Mouse (Mus musculus) heart, embryonic 14.5 days (tissue): ENCODE data around the gene Mrgprg. TPM values are rescaled to one million over a fixed set of nuclear protein-coding genes. Genes with fewer than 3 reads are reported as not detected.

Experiments
- ATAC-seq: fragments of 200-750 bp; cut with Nextera tagmentation; 2 replicates; pipeline ENCODE4 v1.8.0; 2017; ENCODE audit warnings: low read depth, moderate TSS enrichment; ENCODE audit not compliant: insufficient number of reproducible peaks, insufficient read depth, low FRiP score
- H3K27ac ChIP-seq, 2 experiments: fragments of 200-500 bp in 1 of 2; fragments of 300-500 bp in 1 of 2; sonication (generic) in 1 of 2; replicated peaks in 1 of 2; 2 replicates each; pipeline ENCODE4 v1.5.1; 2012 to 2014; ENCODE audit warnings: low read depth in 2 of 2, low read length in 2 of 2, control low read depth in 1 of 2, mild to moderate bottlenecking in 1 of 2, mixed read lengths in 1 of 2; ENCODE audit not compliant: control insufficient read depth in 1 of 2, insufficient read depth in 1 of 2
- H3K27me3 ChIP-seq: fragments of 300-500 bp; sonication (generic); 2 replicates; pipeline ENCODE4 v1.6.1; 2014; ENCODE audit warnings: mild to moderate bottlenecking, low read length, control low read depth; ENCODE audit not compliant: control insufficient read depth, insufficient read depth
- H3K36me3 ChIP-seq: fragments of 300-500 bp; sonication (generic); 2 replicates; pipeline ENCODE4 v1.6.1; 2014; ENCODE audit warnings: mild to moderate bottlenecking, control low read depth, low read length, mixed read lengths; ENCODE audit not compliant: control insufficient read depth, insufficient read depth
- H3K4me1 ChIP-seq, 2 experiments: fragments of 200-500 bp in 1 of 2; fragments of 300-500 bp in 1 of 2; sonication (generic) in 1 of 2; 2 replicates each; pipeline ENCODE4 v1.6.1; 2012 to 2014; ENCODE audit warnings: low read length in 2 of 2, control low read depth in 1 of 2, mixed read lengths in 1 of 2; ENCODE audit not compliant: control insufficient read depth in 2 of 2, insufficient read depth in 2 of 2
- H3K4me2 ChIP-seq: fragments of 300-500 bp; sonication (generic); 2 replicates; pipeline ENCODE4 v1.6.1; 2014; ENCODE audit warnings: mild to moderate bottlenecking, low read length
- H3K4me3 ChIP-seq, 2 experiments: fragments of 200-500 bp in 1 of 2; fragments of 300-500 bp in 1 of 2; sonication (generic) in 1 of 2; 2 replicates each; pipeline ENCODE4 v1.5.1; 2012 to 2014; ENCODE audit warnings: low read length in 2 of 2, mild to moderate bottlenecking in 2 of 2, control low read depth in 1 of 2, low read depth in 1 of 2, moderate library complexity in 1 of 2; ENCODE audit not compliant: control insufficient read depth in 1 of 2, insufficient read depth in 1 of 2
- H3K9ac ChIP-seq: fragments of 300-500 bp; sonication (generic); 2 replicates; pipeline ENCODE4 v1.6.1; 2014; ENCODE audit warnings: mild to moderate bottlenecking, low read length
- H3K9me3 ChIP-seq: fragments of 300-500 bp; sonication (generic); 2 replicates; pipeline ENCODE4 v1.6.1; 2016; ENCODE audit warnings: low read length, control low read depth; ENCODE audit not compliant: control insufficient read depth
- WGBS: fragments of 180-500 bp; shearing (Covaris S2); extraction: QIAGEN DNeasy Blood & Tissue Kit; methylation state at CpG from one replicate; pipeline ENCODE4 v1.1.7; 2014; 5-methylcytosine and 5-hydroxymethylcytosine counted together
- polyA plus RNA-seq: library from polyadenylated mRNA; unstranded; fragments of >200 nt; fragmentation: Nextera tagmentation; extraction: Ambion mirVana; gene quantifications from 2 replicates; pipeline ENCODE4 v1.2.1, GENCODE M21; 2014

Gene Mrgprg
- polyA plus RNA-seq, 1 experiment from 2014 or later, result not detected

GRCm38 (mm10) chr7:143739511-143740461 is 27.0 kb downstream of the Mrgprg start:
- no peaks in the 10 kb centered on the region for H3K27me3 ChIP-seq
- peak overlapping the region; percentile 64 to 92 for H3K27ac ChIP-seq
- H3K4me3 ChIP-seq, result peak overlapping the region; percentile 66 to 93
- H3K9me3 ChIP-seq, result no peaks in the 10 kb centered on the region
- peak; percentile 88 for ATAC-seq
- peaks cover 28 to 34% of the 10 kb centered on the region in 2 experiments for H3K4me1 ChIP-seq
- peak overlapping the region; percentile 94 for H3K4me2 ChIP-seq
- peaks cover 1% of the 10 kb centered on the region; the same call in 1 of the 2 replicates for H3K36me3 ChIP-seq
- peak overlapping the region; percentile 98 for H3K9ac ChIP-seq
- WGBS, result 1% methylated on average over 37 of the region's 38 CpGs

- peak; percentile 36; the same call in 1 of the 2 replicates for ATAC-seq
- Histone ChIP-seq H3K27ac (peak overlapping the region; percentile 64 to 92), H3K9me3 (no peaks in the 10 kb centered on the region), H3K9ac (peak overlapping the region; percentile 98), H3K4me3 (peak overlapping the region; percentile 66 to 93), H3K4me2 (peak overlapping the region; percentile 94), H3K36me3 (peaks cover 12% of the 10 kb centered on the region; the same call in 1 of the 2 replicates), H3K27me3 (no peaks in the 10 kb centered on the region), H3K4me1 (peaks cover 28 to 43% of the 10 kb centered on the region in 2 experiments)
- WGBS, result 4% methylated on average over 5 of the region's 5 CpGs
Observed at GRCm38 (mm10) chr7:143738601-143739006, 28.2 kb downstream of the Mrgprg start.

- no peaks in the 10 kb centered on the region for H3K9me3 ChIP-seq
- no peaks in the 10 kb centered on the region for H3K27me3 ChIP-seq
- H3K4me1 ChIP-seq, result peaks cover 28 to 46% of the 10 kb centered on the region in 2 experiments
- 47% methylated on average over 6 of the region's 6 CpGs for WGBS
- ATAC-seq, result no peak
- H3K9ac ChIP-seq, result peak overlapping the region; percentile 98
- H3K27ac ChIP-seq, result peak overlapping the region; percentile 64 to 92
- H3K36me3 ChIP-seq, result peaks cover 14% of the 10 kb centered on the region; the same call in 1 of the 2 replicates
- peak overlapping the region; percentile 66 to 93 for H3K4me3 ChIP-seq
- peak overlapping the region; percentile 94 for H3K4me2 ChIP-seq
Observed at GRCm38 (mm10) chr7:143738194-143738593, 28.6 kb downstream of the Mrgprg start.

- Histone ChIP-seq H3K27ac (no peak overlapping the region), H3K4me1 (peaks cover 24 to 46% of the 10 kb centered on the region in 2 experiments), H3K9ac (peak overlapping the region; percentile 41; the same call in 1 of the 2 replicates), H3K36me3 (peaks cover 15% of the 10 kb centered on the region; the same call in 1 of the 2 replicates), H3K4me3 (no peak overlapping the region), H3K27me3 (no peaks in the 10 kb centered on the region), H3K4me2 (no peak overlapping the region), H3K9me3 (no peaks in the 10 kb centered on the region)
- 55% methylated on average over 4 of the region's 4 CpGs for WGBS
- no peak for ATAC-seq
Observed at GRCm38 (mm10) chr7:143733746-143734145, 33.0 kb downstream of the Mrgprg start.

- Histone ChIP-seq H3K4me3 (no peak overlapping the region), H3K4me1 (peaks cover 12 to 39% of the 10 kb centered on the region in 2 experiments), H3K27ac (no peak overlapping the region), H3K9me3 (no peaks in the 10 kb centered on the region), H3K36me3 (peaks cover 22% of the 10 kb centered on the region; the same call in 1 of the 2 replicates), H3K9ac (no peak overlapping the region), H3K27me3 (no peaks in the 10 kb centered on the region), H3K4me2 (no peak overlapping the region)
- ATAC-seq, result no peak
- 66% methylated on average over 10 of the region's 10 CpGs for WGBS
Observed at GRCm38 (mm10) chr7:143729886-143730285, 36.9 kb downstream of the Mrgprg start.

- no peaks in the 10 kb centered on the region for H3K9me3 ChIP-seq
- H3K4me3 ChIP-seq, result no peak overlapping the region
- H3K9ac ChIP-seq, result no peak overlapping the region
- no peaks in the 10 kb centered on the region for H3K27me3 ChIP-seq
- H3K4me2 ChIP-seq, result no peak overlapping the region
- H3K36me3 ChIP-seq, result 0 out of 2 replicates have a peak, but pooled peaks cover 7% of the 10 kb centered on the region
- H3K27ac ChIP-seq, result no peak overlapping the region
- peaks cover 12 to 27% of the 10 kb centered on the region in 2 experiments for H3K4me1 ChIP-seq
- ATAC-seq, result no peak
- 84% methylated on average over 4 of the region's 4 CpGs for WGBS
Observed at GRCm38 (mm10) chr7:143726396-143726795, 40.4 kb downstream of the Mrgprg start.

GRCm38 (mm10) chr7:143723841-143724240 is 43.0 kb downstream of the Mrgprg start:
- ATAC-seq, result no peak
- H3K27me3 ChIP-seq, result no peaks in the 10 kb centered on the region
- H3K36me3 ChIP-seq, result 0 out of 2 replicates have a peak, but pooled peaks cover 7% of the 10 kb centered on the region
- 89% methylated on average over 4 of the region's 4 CpGs for WGBS
- no peak overlapping the region for H3K4me2 ChIP-seq
- H3K9me3 ChIP-seq, result no peaks in the 10 kb centered on the region
- no peak overlapping the region for H3K4me3 ChIP-seq
- no peak overlapping the region for H3K9ac ChIP-seq
- H3K4me1 ChIP-seq, result peaks cover 5 to 15% of the 10 kb centered on the region in 2 experiments
- no peak overlapping the region for H3K27ac ChIP-seq
